Mouse (Mus musculus): Measurements from ENCODE around the gene Tap1.

GRCm38 (mm10) chr17:34239601-34240041 lies 52.3 kb downstream of the Tap1 start:
- no peak for TF ChIP-seq CTCF (IDR thresholded peaks at IDR 0.05 in 2 of 3, conservative IDR thresholded peaks at IDR 0.05 in 1 of 3; ENCODE audit: control insufficient read depth in 1 of 3, insufficient read depth in 1 of 3, low read depth in 2 of 3, low read length in 3 of 3, poor library complexity in 1 of 3, severe bottlenecking in 1 of 3)
- TF ChIP-seq ETS1 (IDR thresholded peaks at IDR 0.05; ENCODE audit: low read depth, low read length) = no peak
- no peak for TF ChIP-seq MAX (IDR thresholded peaks at IDR 0.05; ENCODE audit: low read length)
- TF ChIP-seq GATA1 (IDR thresholded peaks at IDR 0.05; ENCODE audit: low read depth, low read length) = no peak
- TF ChIP-seq MXI1 (IDR thresholded peaks at IDR 0.05; ENCODE audit: low read depth, low read length) = no peak; the same call in 1 of the 2 replicates
- no peak for TF ChIP-seq POLR2A (IDR thresholded peaks at IDR 0.05; ENCODE audit: control insufficient read depth in 1 of 2, insufficient read depth in 1 of 2, low read depth in 1 of 2, low read length in 2 of 2, poor library complexity in 1 of 2)
- TF ChIP-seq USF2 (IDR thresholded peaks at IDR 0.05; ENCODE audit: borderline replicate concordance in 1 of 2, insufficient read depth in 1 of 2, low read depth in 1 of 2, low read length in 2 of 2) = no peak
- TF ChIP-seq NELFE (IDR thresholded peaks at IDR 0.05; ENCODE audit: low read depth, low read length) = no peak
- no peak for TF ChIP-seq HCFC1 (IDR thresholded peaks at IDR 0.05; ENCODE audit: low read depth, low read length)
